Mouse (Mus musculus): ENCODE measurements at regions not wholly inside any gene's neighbourhood (a gene's known extent, or its start where the extent isn't known, plus 50 kb on each side); places are given as distances from the start of the nearest gene placed in this dataset.

- no peak for TF ChIP-seq EP300 (optimal IDR thresholded peaks at IDR 0.05)
- TF ChIP-seq CTCF (IDR thresholded peaks at IDR 0.05; ENCODE audit: low read depth) = no peak
Observed at GRCm38 (mm10) chr5:128538646-128539045, 62.0 kb upstream of the Fzd10 start.

All from stomach, postnatal 0 days (tissue).